Mouse (Mus musculus): Measurements from ENCODE around the gene Rnf222.

- TF ChIP-seq CTCF (IDR thresholded peaks at IDR 0.05; ENCODE audit: control insufficient read depth, insufficient read depth, low read length), result no peak
- TF ChIP-seq POLR2A (IDR thresholded peaks at IDR 0.05; ENCODE audit: borderline replicate concordance, control insufficient read depth, low read depth, low read length), result no peak
These were observed 38.6 kb downstream of the Rnf222 start, which contains the start of gene Odf4 for GRCm38 (mm10) chr11:68926981-68927380.
